Mouse (Mus musculus): ENCODE results near the gene Bicdl2.

- no peak for TF ChIP-seq CTCF (IDR thresholded peaks at IDR 0.05; ENCODE audit: extremely low read depth, insufficient read depth, low read length)
- no peak for TF ChIP-seq POLR2A (IDR thresholded peaks at IDR 0.05; ENCODE audit: extremely low read depth, insufficient read depth, low read length)
These were observed 15.4 kb downstream of the Bicdl2 start for GRCm38 (mm10) chr17:23675564-23676281.
